Mouse (Mus musculus): ENCODE data around the gene Elf2. TPM values are rescaled to one million over a fixed set of nuclear protein-coding genes. Genes with fewer than 3 reads are reported as not detected.

Gene Elf2
- total and polyA plus RNA-seq, 3 experiments: 31.2 to 41.2 (median 32.2) TPM

DNA sequence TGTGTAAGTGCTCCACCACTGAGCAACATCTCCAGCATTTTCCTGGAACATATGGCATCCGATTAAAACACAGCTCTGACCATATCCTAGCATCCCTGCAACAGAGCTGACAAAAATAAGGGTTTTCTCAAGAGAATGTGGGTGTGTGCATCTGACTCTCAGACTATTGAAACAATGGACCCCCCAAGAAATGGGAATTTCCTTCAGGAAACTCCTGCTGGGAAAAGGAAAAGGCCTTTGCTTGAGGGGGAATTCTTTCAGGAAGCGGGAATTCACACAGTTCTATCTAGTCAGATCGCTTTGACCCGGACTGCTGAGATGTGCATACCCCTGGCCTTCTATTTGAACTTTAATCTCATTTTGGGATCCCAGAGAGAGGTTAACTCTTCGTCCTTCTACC, 116.9 kb downstream of the Elf2 start:
- peaks cover 13% of the 10 kb centered on the region for H3K79me2 ChIP-seq (replicated peaks; ENCODE audit: control insufficient read depth, extremely low read depth, insufficient read depth, poor library complexity, severe bottlenecking)
- H3K27ac ChIP-seq (ENCODE audit: insufficient read depth, low read depth): no peak overlapping the region
- H3K36me3 ChIP-seq (replicated peaks in 1 of 2; ENCODE audit: control insufficient read depth in 1 of 2, insufficient read depth in 1 of 2, low read length in 1 of 2): peaks cover 0 to 7% of the 10 kb centered on the region in 2 experiments
- peak overlapping the region in 2 of 3 experiments; percentile 68 to 85 for H3K4me3 ChIP-seq (replicated peaks in 1 of 3; ENCODE audit: low read depth in 2 of 3, low read length in 2 of 3, poor library complexity in 1 of 3)
- H3K9me3 ChIP-seq (replicated peaks; ENCODE audit: low read length): no peaks in the 10 kb centered on the region
- peak overlapping the region; percentile 70; the same call in 1 of the 2 replicates for H3K9ac ChIP-seq (ENCODE audit: insufficient read depth, low read depth)
- no peaks in the 10 kb centered on the region for H3K27me3 ChIP-seq (replicated peaks)
- in situ Hi-C loops (cut with MboI; ENCODE audit: low pct_ligation_motif_present, low pct_unique_long_range_greater_than_20kb, low sequenced_read_pairs) (loop anchor here (25.0 kb wide), 1 partner anchor 786 kb away; the partner anchor contains the start of gene Slc7a11), dilution Hi-C loops (cut with MboI; ENCODE audit: extremely low pct_ligation_motif_present, extremely low pct_unique_long_range_greater_than_20kb, low sequenced_read_pairs) (no loop called here)
- H3K4me2 ChIP-seq (ENCODE audit: insufficient read depth, low read depth, poor library complexity, severe bottlenecking): peak overlapping the region; percentile 95; the same call in 1 of the 2 replicates
- TF ChIP-seq CHD2 (IDR thresholded peaks at IDR 0.05; ENCODE audit: low read length) (no peak), JUND (conservative IDR thresholded peaks at IDR 0.05; ENCODE audit: low read depth, low read length) (no peak), ELF1 (IDR thresholded peaks at IDR 0.05; ENCODE audit: low read depth, low read length) (no peak), KAT2A (IDR thresholded peaks at IDR 0.05; ENCODE audit: insufficient replicate concordance, low read length) (no peak), POLR2A (IDR thresholded peaks at IDR 0.05; ENCODE audit: low read depth, low read length) (no peak), USF1 (IDR thresholded peaks at IDR 0.05; ENCODE audit: low read depth, low read length) (no peak), SIN3A (IDR thresholded peaks at IDR 0.05; ENCODE audit: low read length) (no peak)
- H3K4me1 ChIP-seq (ENCODE audit: control insufficient read depth in 1 of 2, insufficient read depth in 2 of 2): peaks cover 6 to 29% of the 10 kb centered on the region in 2 experiments
- DNase-seq (ENCODE audit: extremely low read depth): no peak

DNA sequence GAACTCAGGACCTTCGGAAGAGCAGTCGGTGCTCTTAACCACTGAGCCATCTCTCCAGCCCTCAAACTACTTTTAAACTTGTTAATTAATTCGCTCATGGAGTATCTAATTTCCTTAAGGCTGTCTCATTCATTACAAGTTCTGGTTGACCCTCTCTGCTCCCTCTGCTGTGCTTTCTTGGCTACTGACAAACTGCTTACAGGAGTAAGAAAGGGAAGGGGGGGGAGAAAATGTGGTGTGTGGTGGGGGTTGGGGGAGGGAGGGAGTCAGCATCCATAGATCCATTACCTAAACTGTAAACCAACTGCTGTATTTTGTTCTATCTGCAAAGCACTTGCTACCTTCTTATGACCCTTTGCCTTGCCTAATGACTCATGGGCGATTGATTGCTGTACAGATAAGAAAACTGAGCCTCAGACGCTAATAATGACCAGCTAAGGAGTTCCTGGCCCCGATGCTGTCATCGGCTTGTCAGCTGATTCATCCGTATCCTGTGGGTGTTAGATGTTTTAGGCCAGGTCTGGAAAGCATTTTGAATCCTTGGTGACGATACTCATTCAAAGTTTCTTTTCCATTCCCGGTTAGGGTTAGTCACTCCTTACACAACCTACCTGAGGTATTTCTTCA, 117.5 kb downstream of the Elf2 start:
- in situ Hi-C loops (cut with MboI; ENCODE audit: low pct_ligation_motif_present, low pct_unique_long_range_greater_than_20kb, low sequenced_read_pairs) (loop anchor here (25.0 kb wide), 1 partner anchor 786 kb away; the partner anchor contains the start of gene Slc7a11), dilution Hi-C loops (cut with MboI; ENCODE audit: extremely low pct_ligation_motif_present, extremely low pct_unique_long_range_greater_than_20kb, low sequenced_read_pairs) (no loop called here)
- TF ChIP-seq KAT2A (IDR thresholded peaks at IDR 0.05; ENCODE audit: insufficient replicate concordance, low read length): no peak
- no peak for TF ChIP-seq MEF2A (IDR thresholded peaks at IDR 0.05; ENCODE audit: borderline replicate concordance, low read depth, low read length)
- no peak for TF ChIP-seq EP300 (IDR thresholded peaks at IDR 0.05; ENCODE audit: low read length)
- no peak for TF ChIP-seq IRF4 (IDR thresholded peaks at IDR 0.05; ENCODE audit: low read depth, low read length)
- no peak for TF ChIP-seq E2F4 (IDR thresholded peaks at IDR 0.05; ENCODE audit: insufficient replicate concordance, low read depth, low read length)
- no peak for TF ChIP-seq MXI1 (IDR thresholded peaks at IDR 0.05; ENCODE audit: low read depth, low read length)
- no peak for TF ChIP-seq NELFE (IDR thresholded peaks at IDR 0.05; ENCODE audit: low read depth, low read length)
- no peak for TF ChIP-seq ZNF384 (IDR thresholded peaks at IDR 0.05; ENCODE audit: low read depth, low read length)
- TF ChIP-seq ELF1 (IDR thresholded peaks at IDR 0.05; ENCODE audit: low read depth, low read length): no peak
- TF ChIP-seq JUN (IDR thresholded peaks at IDR 0.05; ENCODE audit: insufficient read depth, low read depth, low read length): no peak
- TF ChIP-seq MYC (IDR thresholded peaks at IDR 0.05; ENCODE audit: low read depth, low read length): no peak
- H3K27me3 ChIP-seq (replicated peaks): no peaks in the 10 kb centered on the region
- no peak overlapping the region for H3K4me3 ChIP-seq (replicated peaks in 1 of 3; ENCODE audit: low read depth in 2 of 3, low read length in 2 of 3, poor library complexity in 1 of 3)
- no peak overlapping the region for H3K4me2 ChIP-seq (ENCODE audit: insufficient read depth, low read depth, poor library complexity, severe bottlenecking)
- H3K4me1 ChIP-seq (ENCODE audit: control insufficient read depth in 1 of 2, insufficient read depth in 2 of 2): peaks cover 6 to 25% of the 10 kb centered on the region in 2 experiments
- H3K79me2 ChIP-seq (replicated peaks; ENCODE audit: control insufficient read depth, extremely low read depth, insufficient read depth, poor library complexity, severe bottlenecking): peaks cover 13% of the 10 kb centered on the region
- H3K9me3 ChIP-seq (replicated peaks; ENCODE audit: low read length): no peaks in the 10 kb centered on the region
- H3K36me3 ChIP-seq (replicated peaks in 1 of 2; ENCODE audit: control insufficient read depth in 1 of 2, insufficient read depth in 1 of 2, low read length in 1 of 2): peaks cover 0 to 5% of the 10 kb centered on the region in 2 experiments
- no peak overlapping the region for H3K9ac ChIP-seq (ENCODE audit: insufficient read depth, low read depth)
- H3K27ac ChIP-seq (ENCODE audit: insufficient read depth, low read depth): no peak overlapping the region
- no peak for DNase-seq (ENCODE audit: extremely low read depth)
